ENCODE assay signal across 15 mouse cellular contexts in the genomic region with DNA sequence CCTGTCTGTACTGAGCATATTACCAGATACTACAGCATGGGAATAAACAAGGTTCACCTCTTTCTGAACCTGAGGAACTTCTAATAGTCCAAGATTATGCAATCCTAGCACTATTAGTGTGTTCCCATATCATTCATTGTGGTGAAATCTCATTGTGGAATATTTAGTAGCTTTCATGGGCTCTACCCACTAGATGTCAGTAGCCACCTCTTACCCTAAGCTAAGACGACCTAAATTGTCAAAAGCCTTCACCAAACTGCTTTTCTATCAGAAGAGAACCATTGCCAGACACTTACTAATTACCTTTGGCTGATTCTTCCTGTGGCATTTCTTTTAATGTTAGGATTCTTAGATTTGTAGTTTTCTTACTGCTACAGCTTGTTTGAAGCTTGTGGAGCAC.
DNase-seq lines count a peak whose midpoint lies in the region; ATAC-seq and TF ChIP-seq lines count a peak whose summit lies in the region.
"Had no signal": no experiment of that assay in that cellular context is flagged by ENCODE, and none has a peak within 500 bp of the region (broad histone marks: within the 10 kb centered on the region; RNA-seq: fewer than 3 reads in every experiment).

No protein-coding gene starts in this region.

- TF ChIP-seq POLR2A in brain, embryonic 14.5 days (IDR thresholded peaks at IDR 0.05; ENCODE audit: borderline replicate concordance, extremely low read depth, insufficient read depth, insufficient read length, poor library complexity, severe bottlenecking): no peak

- peak; percentile 22; the same call in 1 of the 2 replicates for TF ChIP-seq CTCF in brain, embryonic 14.5 days (IDR thresholded peaks at IDR 0.05; ENCODE audit: borderline replicate concordance, extremely low read depth, insufficient read depth, insufficient read length)

- DNase-seq in embryo, embryonic 10 days (ENCODE audit: low spot score): peak; percentile 18
- DNase-seq in embryo, embryonic 9.5 days (ENCODE audit: extremely low spot score): no peak
- DNase-seq in layer of hippocampus, adult 11-12 months (ENCODE audit: low spot score): peak; percentile 13
- no peak for DNase-seq in layer of hippocampus, postnatal 10 days (ENCODE audit: low spot score in 2 of 2)
- peak; percentile 31 for DNase-seq in 3T3-L1 (ENCODE audit: low read depth, low spot score)
- DNase-seq in brain, embryonic 14.5 days (ENCODE audit: low read depth): peak; percentile 65
- no peak for DNase-seq in adrenal gland, postnatal 10 days
- DNase-seq: adrenal gland, postnatal 25 days; cerebellum, adult 11 months; gastrocnemius, postnatal 10 days; kidney, postnatal 36 days; left cerebral cortex, postnatal 4 days; liver, postnatal 0 days; thymus, postnatal 25 days had no signal

- no peak for ATAC-seq in CD4-positive, CD25-positive, alpha-beta regulatory T cell, adult 4 months
- ATAC-seq: liver, postnatal 0 days had no signal

Comparison
In these comparisons a context has a peak if more than half of its experiments do, and no peak if none do; other contexts are left out.
1. DNase-seq: peak in embryo, embryonic 10 days (single experiment), layer of hippocampus, adult 11-12 months (single experiment), 3T3-L1 (single experiment) and brain, embryonic 14.5 days (single experiment); none in embryo, embryonic 9.5 days (single experiment), layer of hippocampus, postnatal 10 days (0 of 2) and adrenal gland, postnatal 10 days (single experiment).